Mouse (Mus musculus) thymus, postnatal 4 days (tissue): ENCODE measurements around the gene Olfr119.
"Not testable (repeated sequence)": the region's sequence is repeated elsewhere in the genome, so short reads cannot be mapped to it uniquely, and the experiment has no call there.

Source experiments
- DNase-seq: peaks from one replicate; pipeline ENCODE4 v3.0.0; 2021

The Olfr119 gene

GRCm38 (mm10) chr17:37696264-37696663 lies at the start of gene Olfr119:
Gene Olfr119 (plus strand): TSS chr17:37696564.
- DNase-seq = not testable (repeated sequence)

- no peak for DNase-seq
Measured at GRCm38 (mm10) chr17:37663682-37664081, 32.7 kb upstream of the Olfr119 start, which contains the start of gene Olfr117. Gene Olfr117 (minus strand): TSS chr17:37663782.

GRCm38 (mm10) chr17:37666688-37667087 lies 29.7 kb upstream of the Olfr119 start, which contains the start of gene Olfr118:
Gene Olfr118 (plus strand): TSS chr17:37666988.
- no peak for DNase-seq

DNA sequence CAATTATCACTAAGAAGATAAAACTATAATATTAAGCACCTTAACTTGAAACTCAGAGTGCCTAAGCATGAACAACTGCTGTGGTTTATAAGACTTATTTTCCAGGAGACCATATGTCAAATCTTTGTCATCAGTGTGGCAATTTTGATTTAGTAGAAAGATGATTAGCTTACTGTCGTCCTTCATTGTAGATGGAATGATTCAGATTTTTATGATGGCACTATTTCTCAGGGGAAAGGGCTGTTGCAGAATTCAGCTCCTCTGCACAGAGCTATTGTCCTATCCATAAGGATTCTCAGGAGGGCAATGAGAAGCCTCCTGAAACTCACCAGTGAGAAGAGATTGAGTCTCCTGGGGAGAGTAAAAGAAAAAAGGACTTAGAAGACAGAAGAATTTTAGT lies 25.1 kb downstream of the Olfr119 start, which contains the start of gene Olfr120:
Gene Olfr120, plus strand, starts transcription at position 301 of the 400 bp plus-strand sequence.
- no peak for DNase-seq

GRCm38 (mm10) chr17:37738070-37738469 lies 41.7 kb downstream of the Olfr119 start:
- DNase-seq = no peak
